In genomic region chr12:3824906-3825713, GRCm38 (mm10) we compare ENCODE assay signal across 13 mouse cellular contexts. TPM values are rescaled to one million over a fixed set of nuclear protein-coding genes. Genes with fewer than 3 reads are reported as not detected.
DNase-seq lines count a peak whose midpoint lies in the region; ATAC-seq and TF ChIP-seq lines count a peak whose summit lies in the region.
"Had no signal": no experiment of that assay in that cellular context is flagged by ENCODE, and none has a peak within 500 bp of the region (broad histone marks: within the 10 kb centered on the region; RNA-seq: fewer than 3 reads in every experiment).

No protein-coding gene starts in this region.

- no peak overlapping the region for H3K4me3 ChIP-seq in heart, embryonic 14.5 days (ENCODE audit: control insufficient read depth in 1 of 2, insufficient read depth in 1 of 2, low read depth in 1 of 2, low read length in 2 of 2)
- peak overlapping the region; percentile 11; the same call in 1 of the 2 replicates for H3K4me3 ChIP-seq in testis, adult 2 months (ENCODE audit: control insufficient read depth, low read depth, low read length)
- H3K4me3 ChIP-seq in intestine, embryonic 15.5 days (replicated peaks): no peak overlapping the region
- H3K4me3 ChIP-seq: hindbrain, embryonic 15.5 days; midbrain, embryonic 12.5 days had no signal

- no peaks in the 10 kb centered on the region for H3K9me3 ChIP-seq in heart, embryonic 14.5 days (ENCODE audit: control insufficient read depth, low read length)
- no peaks in the 10 kb centered on the region for H3K9me3 ChIP-seq in intestine, embryonic 15.5 days
- H3K9me3 ChIP-seq: hindbrain, embryonic 15.5 days; midbrain, embryonic 12.5 days had no signal

- TF ChIP-seq CTCF in testis, adult 2 months (IDR thresholded peaks at IDR 0.05; ENCODE audit: control insufficient read depth, insufficient read depth, insufficient replicate concordance, low read depth, low read length): no peak

- H3K27me3 ChIP-seq in heart, embryonic 14.5 days (ENCODE audit: control insufficient read depth, insufficient read depth, low read length): no peaks in the 10 kb centered on the region
- H3K27me3 ChIP-seq in testis, adult 2 months (ENCODE audit: control insufficient read depth, insufficient read depth, low read length): no peaks in the 10 kb centered on the region
- no peaks in the 10 kb centered on the region for H3K27me3 ChIP-seq in intestine, embryonic 15.5 days (replicated peaks)
- H3K27me3 ChIP-seq: hindbrain, embryonic 15.5 days; midbrain, embryonic 12.5 days had no signal

- H3K27ac ChIP-seq in heart, embryonic 14.5 days (replicated peaks in 1 of 2; ENCODE audit: control insufficient read depth in 1 of 2, insufficient read depth in 1 of 2, low read depth in 2 of 2, low read length in 2 of 2): peak overlapping the region in 1 of 2 experiments; percentile 6; a peak in 1 of 4 replicates
- no peak overlapping the region for H3K27ac ChIP-seq in testis, adult 2 months (ENCODE audit: control insufficient read depth, insufficient read depth, low read depth, low read length)
- H3K27ac ChIP-seq in intestine, embryonic 15.5 days: 0 out of 2 replicates have a peak overlapping the region, but pooled peaks have one; percentile 22
- H3K27ac ChIP-seq: hindbrain, embryonic 15.5 days; midbrain, embryonic 12.5 days had no signal

- ATAC-seq in heart, embryonic 14.5 days (ENCODE audit: insufficient number of reproducible peaks, insufficient read depth, low FRiP score, low read depth): 0 out of 2 replicates have a peak, but pooled peaks have one; percentile 15
- peak; percentile 39 for ATAC-seq in intestine, embryonic 15.5 days

- WGBS in heart, embryonic 14.5 days: 60% methylated on average over 5 of the region's 5 CpGs
- 53% methylated on average over 5 of the region's 5 CpGs for WGBS in intestine, embryonic 15.5 days

- no peaks in the 10 kb centered on the region for H3K36me3 ChIP-seq in heart, embryonic 14.5 days (ENCODE audit: control insufficient read depth, insufficient read depth, low read length)
- no peaks in the 10 kb centered on the region for H3K36me3 ChIP-seq in testis, adult 2 months (ENCODE audit: control insufficient read depth, insufficient read depth, low read length)
- H3K36me3 ChIP-seq in intestine, embryonic 15.5 days: no peaks in the 10 kb centered on the region; the same call in 1 of the 2 replicates
- H3K36me3 ChIP-seq: hindbrain, embryonic 15.5 days; midbrain, embryonic 12.5 days had no signal

- TF ChIP-seq POLR2A in testis, adult 2 months (IDR thresholded peaks at IDR 0.05; ENCODE audit: control insufficient read depth, low read depth, low read length): no peak

- peaks cover 42 to 59% of the 10 kb centered on the region in 2 experiments for H3K4me1 ChIP-seq in heart, embryonic 14.5 days (ENCODE audit: control insufficient read depth in 2 of 2, insufficient read depth in 2 of 2, low read length in 2 of 2)
- peaks cover 8% of the 10 kb centered on the region for H3K4me1 ChIP-seq in testis, adult 2 months (ENCODE audit: control insufficient read depth, insufficient read depth, low read length)
- peaks cover 51% of the 10 kb centered on the region for H3K4me1 ChIP-seq in intestine, embryonic 15.5 days (replicated peaks)

- intact Hi-C loops in heart, postnatal 10 days (cut with DNase I): no loop called here

- peak overlapping the region; percentile 21; the same call in 1 of the 2 replicates for H3K9ac ChIP-seq in heart, embryonic 14.5 days (ENCODE audit: low read length)
- H3K9ac ChIP-seq in intestine, embryonic 15.5 days: 0 out of 2 replicates have a peak overlapping the region, but pooled peaks have one; percentile 17
- H3K9ac ChIP-seq: hindbrain, embryonic 15.5 days; midbrain, embryonic 12.5 days had no signal

- no peak for DNase-seq in heart, postnatal 10 days
- DNase-seq in testis, postnatal 14 days (ENCODE audit: low spot score): no peak
- DNase-seq in urinary bladder, postnatal 4 days (ENCODE audit: low spot score in 2 of 2): no peak
- no peak for DNase-seq in urinary bladder, adult 2 months (ENCODE audit: low spot score)
- no peak for DNase-seq in gastrocnemius, adult 18-20 months (ENCODE audit: low spot score)
- DNase-seq: adrenal gland, postnatal 25 days; cerebellum, postnatal 14 days; gastrocnemius, postnatal 14 days had no signal

- H3K4me2 ChIP-seq in heart, embryonic 14.5 days (ENCODE audit: low read length): peak overlapping the region; percentile 24; the same call in 1 of the 2 replicates
- peak overlapping the region; percentile 38 for H3K4me2 ChIP-seq in intestine, embryonic 15.5 days (replicated peaks)
- H3K4me2 ChIP-seq: hindbrain, embryonic 15.5 days; midbrain, embryonic 12.5 days had no signal

RNA-seq across cellular contexts. Expression of gene Dnmt3a, which starts 19.3 kb away (rescaled TPM):
- 44.8 and 48.7 TPM in 2 replicates for polyA plus RNA-seq in heart, embryonic 14.5 days (2014; fragmentation: Nextera tagmentation; extraction: Ambion mirVana)
- total RNA-seq in heart, postnatal 10 days (2021): 100 to 1,000 TPM; 105 to 121 TPM
- 7.0 and 7.2 TPM in 2 replicates for polyA plus RNA-seq in testis, adult 2 months (2012; rRNA removed)
- polyA plus RNA-seq in intestine, embryonic 15.5 days (2015; fragmentation: Nextera tagmentation; extraction: Ambion mirVana): 114 and 120 TPM in 2 replicates
- polyA plus RNA-seq in urinary bladder, adult 2 months (2012; rRNA removed): 14.8 and 16.6 TPM in 2 replicates
- total RNA-seq in gastrocnemius, adult 18-20 months (2021): 10 to 100 TPM; 54.6 to 62.0 TPM
